Mouse (Mus musculus): ENCODE measurements around the gene Trim28. TPM values are rescaled to one million over a fixed set of nuclear protein-coding genes. Genes with fewer than 3 reads are reported as not detected.

Gene Trim28
- polyA plus RNA-seq, 1 experiment = 195 TPM

- Histone ChIP-seq H3K27me3 (ENCODE audit: control insufficient read depth, insufficient read depth, low read length) (no peaks in the 10 kb centered on the region), H3K4me3 (ENCODE audit: low read depth, low read length) (no peak overlapping the region), H3K4me1 (ENCODE audit: control insufficient read depth, insufficient read depth, insufficient read length, low read length) (peaks cover 3% of the 10 kb centered on the region), H3K36me3 (ENCODE audit: control insufficient read depth, insufficient read depth, low read length) (no peaks in the 10 kb centered on the region), H3K27ac (ENCODE audit: insufficient read depth, low read depth, low read length) (no peak overlapping the region)
- TF ChIP-seq CTCF (IDR thresholded peaks at IDR 0.05; ENCODE audit: extremely low read depth, insufficient read length, insufficient replicate concordance, low read depth, low read length) (no peak), POLR2A (IDR thresholded peaks at IDR 0.05; ENCODE audit: low read depth, low read length) (no peak)
- 90% methylated on average over 7 of the region's 7 CpGs for WGBS
Observed at GRCm38 (mm10) chr7:12980291-12980690, 18.6 kb upstream of the Trim28 start.

- Histone ChIP-seq H3K27ac (ENCODE audit: insufficient read depth, low read depth, low read length) (no peak overlapping the region), H3K36me3 (ENCODE audit: control insufficient read depth, insufficient read depth, low read length) (no peaks in the 10 kb centered on the region), H3K4me3 (ENCODE audit: low read depth, low read length) (no peak overlapping the region), H3K4me1 (ENCODE audit: control insufficient read depth, insufficient read depth, insufficient read length, low read length) (no peaks in the 10 kb centered on the region; the same call in 1 of the 2 replicates), H3K27me3 (ENCODE audit: control insufficient read depth, insufficient read depth, low read length) (no peaks in the 10 kb centered on the region)
- WGBS = 70% methylated on average over 1 of the region's 1 CpGs
- TF ChIP-seq POLR2A (IDR thresholded peaks at IDR 0.05; ENCODE audit: low read depth, low read length) (no peak), CTCF (IDR thresholded peaks at IDR 0.05; ENCODE audit: extremely low read depth, insufficient read length, insufficient replicate concordance, low read depth, low read length) (no peak)
Observed at GRCm38 (mm10) chr7:12985724-12986123, 13.2 kb upstream of the Trim28 start.

GRCm38 (mm10) chr7:12986906-12987305 is 12.0 kb upstream of the Trim28 start:
- Histone ChIP-seq H3K4me1 (ENCODE audit: control insufficient read depth, insufficient read depth, insufficient read length, low read length) (no peaks in the 10 kb centered on the region; the same call in 1 of the 2 replicates), H3K27ac (ENCODE audit: insufficient read depth, low read depth, low read length) (no peak overlapping the region), H3K36me3 (ENCODE audit: control insufficient read depth, insufficient read depth, low read length) (no peaks in the 10 kb centered on the region), H3K27me3 (ENCODE audit: control insufficient read depth, insufficient read depth, low read length) (no peaks in the 10 kb centered on the region), H3K4me3 (ENCODE audit: low read depth, low read length) (no peak overlapping the region)
- WGBS = 73% methylated on average over 8 of the region's 8 CpGs
- no peak for TF ChIP-seq CTCF (IDR thresholded peaks at IDR 0.05; ENCODE audit: extremely low read depth, insufficient read length, insufficient replicate concordance, low read depth, low read length)
- no peak for TF ChIP-seq POLR2A (IDR thresholded peaks at IDR 0.05; ENCODE audit: low read depth, low read length)

GRCm38 (mm10) chr7:12987409-12988189 is 11.3 kb upstream of the Trim28 start:
- no peak overlapping the region for H3K4me3 ChIP-seq (ENCODE audit: low read depth, low read length)
- no peaks in the 10 kb centered on the region for H3K36me3 ChIP-seq (ENCODE audit: control insufficient read depth, insufficient read depth, low read length)
- H3K27me3 ChIP-seq (ENCODE audit: control insufficient read depth, insufficient read depth, low read length) = no peaks in the 10 kb centered on the region
- WGBS = 80% methylated on average over 8 of the region's 8 CpGs
- no peaks in the 10 kb centered on the region; the same call in 1 of the 2 replicates for H3K4me1 ChIP-seq (ENCODE audit: control insufficient read depth, insufficient read depth, insufficient read length, low read length)
- no peak for TF ChIP-seq CTCF (IDR thresholded peaks at IDR 0.05; ENCODE audit: extremely low read depth, insufficient read length, insufficient replicate concordance, low read depth, low read length)
- no peak for TF ChIP-seq POLR2A (IDR thresholded peaks at IDR 0.05; ENCODE audit: low read depth, low read length)
- no peak overlapping the region for H3K27ac ChIP-seq (ENCODE audit: insufficient read depth, low read depth, low read length)

GRCm38 (mm10) chr7:12992222-12992621 is 6.7 kb upstream of the Trim28 start:
- Histone ChIP-seq H3K27me3 (ENCODE audit: control insufficient read depth, insufficient read depth, low read length) (no peaks in the 10 kb centered on the region), H3K4me3 (ENCODE audit: low read depth, low read length) (no peak overlapping the region), H3K4me1 (ENCODE audit: control insufficient read depth, insufficient read depth, insufficient read length, low read length) (no peaks in the 10 kb centered on the region), H3K36me3 (ENCODE audit: control insufficient read depth, insufficient read depth, low read length) (no peaks in the 10 kb centered on the region), H3K27ac (ENCODE audit: insufficient read depth, low read depth, low read length) (no peak overlapping the region)
- TF ChIP-seq CTCF (IDR thresholded peaks at IDR 0.05; ENCODE audit: extremely low read depth, insufficient read length, insufficient replicate concordance, low read depth, low read length) (no peak), POLR2A (IDR thresholded peaks at IDR 0.05; ENCODE audit: low read depth, low read length) (no peak)
- 3% methylated on average over 3 of the region's 3 CpGs for WGBS

- H3K27me3 ChIP-seq (ENCODE audit: control insufficient read depth, insufficient read depth, low read length) = no peaks in the 10 kb centered on the region
- TF ChIP-seq POLR2A (IDR thresholded peaks at IDR 0.05; ENCODE audit: low read depth, low read length) (no peak), CTCF (IDR thresholded peaks at IDR 0.05; ENCODE audit: extremely low read depth, insufficient read length, insufficient replicate concordance, low read depth, low read length) (no peak)
- peaks cover 2% of the 10 kb centered on the region for H3K4me1 ChIP-seq (ENCODE audit: control insufficient read depth, insufficient read depth, insufficient read length, low read length)
- WGBS = 87% methylated on average over 10 of the region's 10 CpGs
- H3K27ac ChIP-seq (ENCODE audit: insufficient read depth, low read depth, low read length) = no peak overlapping the region
- no peak overlapping the region for H3K4me3 ChIP-seq (ENCODE audit: low read depth, low read length)
- H3K36me3 ChIP-seq (ENCODE audit: control insufficient read depth, insufficient read depth, low read length) = no peaks in the 10 kb centered on the region
Observed at GRCm38 (mm10) chr7:12993148-12993547, 5.8 kb upstream of the Trim28 start.

- Histone ChIP-seq H3K4me1 (ENCODE audit: control insufficient read depth, insufficient read depth, insufficient read length, low read length) (peaks cover 2% of the 10 kb centered on the region), H3K27ac (ENCODE audit: insufficient read depth, low read depth, low read length) (no peak overlapping the region), H3K27me3 (ENCODE audit: control insufficient read depth, insufficient read depth, low read length) (no peaks in the 10 kb centered on the region), H3K4me3 (ENCODE audit: low read depth, low read length) (no peak overlapping the region), H3K36me3 (ENCODE audit: control insufficient read depth, insufficient read depth, low read length) (no peaks in the 10 kb centered on the region)
- no peak for TF ChIP-seq POLR2A (IDR thresholded peaks at IDR 0.05; ENCODE audit: low read depth, low read length)
- no peak for TF ChIP-seq CTCF (IDR thresholded peaks at IDR 0.05; ENCODE audit: extremely low read depth, insufficient read length, insufficient replicate concordance, low read depth, low read length)
Observed at GRCm38 (mm10) chr7:12995862-12996261, 3.1 kb upstream of the Trim28 start.

Data from small intestine, adult 2 months (tissue).